Mouse (Mus musculus) CD4-positive, CD25-positive, alpha-beta regulatory T cell, adult 4 months (primary cell): ENCODE results near the gene Cyfip2. TPM values are rescaled to one million over a fixed set of nuclear protein-coding genes. Genes with fewer than 3 reads are reported as not detected.

Experiments
- ATAC-seq: one replicate; pipeline ENCODE4 v1.8.0; 2017
- polyA plus RNA-seq, 2 experiments: library from polyadenylated mRNA; unstranded; fragments of 100-300 nt; shearing (Covaris generic); gene quantifications; one replicate each; pipeline ENCODE4 v1.2.1; 2017

Cyfip2 gene
- polyA plus RNA-seq, 2 experiments from 2014 or later, result 62.3 to 90.1 TPM

DNA sequence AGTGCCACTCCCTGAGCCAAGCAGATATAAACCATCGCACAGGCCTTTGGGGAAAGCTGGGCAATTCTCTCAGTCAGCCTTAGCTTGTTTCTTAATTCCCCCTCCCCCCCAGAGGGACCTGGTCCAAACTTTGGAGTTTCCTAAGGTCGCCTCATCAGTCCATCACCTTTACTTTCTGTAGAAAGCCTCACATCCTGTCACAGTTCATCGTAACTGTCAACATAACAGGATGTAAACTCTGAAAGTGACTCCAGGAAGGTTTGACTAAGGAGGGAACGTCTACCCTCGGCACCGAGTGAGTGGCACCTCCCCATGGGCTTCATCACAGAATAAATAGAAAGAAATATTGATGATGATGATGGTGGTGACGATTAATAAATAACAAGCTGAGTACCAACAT is 4.9 kb downstream of the Cyfip2 start:
- peak; percentile 59 for ATAC-seq

DNA sequence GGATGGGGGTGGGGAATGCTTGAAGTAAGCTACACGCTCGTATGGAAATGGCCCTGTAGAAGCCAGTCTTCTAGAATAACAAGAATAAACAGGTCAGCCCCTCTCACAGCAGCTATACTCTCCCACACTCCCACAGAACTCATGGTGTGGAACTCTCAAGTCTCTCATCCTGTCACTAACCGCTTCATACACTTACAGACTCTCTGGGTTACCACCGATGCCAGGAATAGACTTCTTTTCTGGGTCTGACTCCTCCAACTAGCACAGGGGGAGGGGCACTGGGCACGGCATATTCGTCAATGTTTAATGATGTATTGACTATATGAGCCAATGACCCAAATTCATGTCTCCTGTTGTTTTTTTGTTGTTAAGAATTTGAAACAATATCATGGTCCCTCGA is 5.9 kb downstream of the Cyfip2 start:
- no peak for ATAC-seq

DNA sequence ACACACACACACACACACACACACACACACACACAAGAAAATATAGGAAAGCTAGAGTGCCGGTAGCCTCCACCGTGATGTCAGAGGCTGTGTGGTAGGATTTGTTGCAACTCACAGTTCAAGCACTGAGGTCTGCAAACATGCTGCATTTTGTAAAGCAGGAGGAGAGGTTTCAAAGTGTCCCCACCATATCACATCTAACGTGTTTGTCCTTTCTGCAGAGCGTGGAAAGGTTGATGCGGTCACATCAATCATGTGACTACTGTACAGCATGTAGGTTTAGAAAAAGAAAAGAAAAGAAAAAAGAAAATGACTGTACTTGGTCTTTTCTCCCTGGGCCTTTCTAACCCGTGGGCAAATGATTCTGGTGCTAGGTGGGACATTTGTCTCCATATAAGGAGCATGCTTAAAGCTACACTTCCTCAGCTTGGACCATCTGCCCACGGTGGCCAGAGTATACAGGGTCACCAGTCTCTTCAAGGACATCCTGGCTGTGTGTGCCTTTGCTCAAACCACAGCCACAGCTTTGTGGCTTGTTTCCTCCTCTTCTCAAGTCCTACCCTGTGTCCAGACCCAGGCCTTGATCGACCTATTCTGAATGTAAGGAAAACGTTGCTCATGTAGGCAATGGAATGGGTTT is 6.7 kb downstream of the Cyfip2 start:
- no peak for ATAC-seq

DNA sequence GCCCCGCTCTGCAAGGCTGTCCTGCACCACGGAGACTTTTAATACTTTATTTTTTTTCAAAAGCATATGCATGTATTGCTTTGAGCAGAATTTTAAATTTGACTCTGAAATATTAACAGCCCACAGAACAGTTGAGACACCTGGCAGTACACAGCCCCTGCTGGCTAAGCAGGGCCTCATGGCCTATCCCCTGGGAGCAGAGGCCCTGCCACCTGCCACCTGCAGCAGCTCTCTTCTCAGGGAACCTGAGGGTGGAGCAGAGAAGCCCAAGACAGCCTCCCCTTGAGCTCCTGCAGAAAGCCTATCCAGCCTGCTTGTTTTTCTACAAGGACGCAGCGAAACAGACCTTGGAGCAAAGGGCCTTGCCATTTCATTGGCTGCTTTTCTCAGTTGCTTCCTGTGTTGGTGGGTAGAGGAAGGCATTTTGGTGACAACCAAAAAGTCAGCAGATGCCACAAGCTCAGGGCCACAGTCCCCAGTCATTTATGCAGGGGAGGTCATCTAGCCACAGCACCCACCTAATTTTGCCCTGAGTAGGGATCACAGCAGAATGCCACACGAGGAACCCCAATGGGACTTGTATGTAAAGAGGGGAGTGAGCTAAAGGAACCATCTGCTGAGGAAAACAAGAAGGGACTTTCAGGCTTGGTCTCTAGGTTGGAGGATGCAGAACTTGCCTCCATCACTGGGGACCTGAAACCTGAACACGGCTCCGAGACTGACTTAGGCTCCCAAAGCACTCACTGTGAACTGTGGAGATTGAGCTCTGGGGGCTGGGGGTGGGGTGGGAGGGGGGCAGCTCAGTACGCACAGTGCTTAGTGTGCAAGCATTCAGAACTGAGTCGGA is 7.6 kb downstream of the Cyfip2 start:
- peak; percentile 31 for ATAC-seq

DNA sequence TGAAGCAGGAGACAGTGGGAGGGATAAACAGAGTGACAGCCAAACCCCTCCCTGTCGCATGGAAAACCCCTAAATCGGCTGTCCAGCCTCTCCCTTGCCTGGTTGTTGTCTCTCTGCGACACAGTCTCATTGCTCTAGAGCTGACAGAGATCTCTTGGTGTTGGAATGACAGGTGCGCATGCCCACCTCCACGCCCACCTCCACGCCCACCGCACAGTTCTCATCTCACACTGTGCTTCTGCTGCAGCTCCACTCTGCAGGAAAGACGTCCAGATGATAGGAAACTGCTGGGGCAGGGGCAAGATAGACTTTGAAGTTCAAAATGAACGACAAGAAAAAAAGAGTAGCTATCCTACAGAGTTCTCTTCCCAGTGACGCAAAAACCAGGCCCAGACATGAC is 8.6 kb downstream of the Cyfip2 start:
- no peak for ATAC-seq

DNA sequence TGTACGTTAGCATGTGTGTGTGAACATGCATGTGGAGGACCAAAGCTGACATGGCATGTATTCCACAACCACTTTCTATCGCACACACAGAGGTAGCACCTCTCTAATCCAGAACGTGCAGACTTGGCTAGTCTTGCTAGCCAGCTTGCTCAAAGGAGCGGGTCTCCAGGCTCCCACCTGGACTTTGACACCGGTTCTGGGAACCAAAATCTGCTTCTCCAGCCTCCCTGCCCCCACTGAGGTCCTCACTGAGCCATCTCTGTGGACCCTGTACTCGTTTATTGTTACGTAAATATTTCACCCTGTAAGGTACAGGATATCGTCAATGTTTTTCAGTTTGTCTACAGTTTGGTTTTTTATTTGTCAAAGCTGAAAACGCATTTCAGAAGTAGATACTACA is 10.2 kb downstream of the Cyfip2 start:
- ATAC-seq, result no peak

DNA sequence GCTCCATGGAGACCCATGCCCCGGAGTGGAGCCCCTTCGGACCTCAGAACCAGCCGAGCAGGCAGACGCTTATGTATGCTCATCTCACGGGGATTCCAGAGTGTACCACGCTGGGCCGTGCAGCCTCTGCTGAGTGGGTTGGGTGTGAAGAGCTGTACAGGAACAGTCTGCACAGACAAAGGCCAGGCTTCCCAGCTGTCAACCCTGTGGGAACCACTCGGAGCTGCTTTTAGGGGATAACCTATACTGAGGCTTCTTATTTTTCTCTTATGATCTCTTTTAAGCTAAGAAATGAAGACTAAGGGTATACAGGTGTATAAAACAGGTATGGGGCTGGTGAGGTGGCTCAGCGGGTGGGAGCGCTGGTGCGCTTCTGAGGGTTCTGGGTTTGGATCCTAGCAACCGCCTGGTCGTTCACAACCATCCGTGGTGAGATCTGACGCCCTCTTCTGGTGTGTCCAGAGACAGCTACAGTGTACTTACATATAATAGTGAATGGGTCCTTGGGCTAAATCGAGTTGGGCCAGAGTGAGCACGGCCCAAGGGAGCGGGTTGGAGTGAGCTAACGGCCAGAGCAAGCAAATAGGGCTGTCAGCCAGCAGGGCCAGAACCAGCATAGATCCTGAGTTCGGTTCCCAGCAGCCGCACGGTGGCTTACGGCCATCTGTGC is 10.9 kb downstream of the Cyfip2 start:
- no peak for ATAC-seq

DNA sequence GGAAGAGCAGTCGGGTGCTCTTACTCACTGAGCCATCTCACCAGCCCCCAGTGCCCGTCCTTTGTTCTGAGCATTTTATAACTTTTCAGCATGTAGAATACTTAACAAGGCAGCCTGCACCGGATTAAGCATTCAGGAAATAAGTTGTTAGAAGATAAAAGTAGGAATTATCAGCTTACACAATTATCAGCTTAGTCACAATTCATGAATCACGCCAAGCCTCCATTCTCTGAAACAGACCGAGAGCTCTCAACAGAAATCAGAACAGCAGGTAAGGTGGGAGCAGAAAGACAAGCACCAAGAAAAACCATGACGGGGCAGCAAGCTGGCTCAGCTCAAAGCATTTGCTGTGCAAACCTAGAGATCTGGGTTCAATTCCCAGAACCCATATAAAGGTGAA is 12.8 kb downstream of the Cyfip2 start:
- no peak for ATAC-seq

DNA sequence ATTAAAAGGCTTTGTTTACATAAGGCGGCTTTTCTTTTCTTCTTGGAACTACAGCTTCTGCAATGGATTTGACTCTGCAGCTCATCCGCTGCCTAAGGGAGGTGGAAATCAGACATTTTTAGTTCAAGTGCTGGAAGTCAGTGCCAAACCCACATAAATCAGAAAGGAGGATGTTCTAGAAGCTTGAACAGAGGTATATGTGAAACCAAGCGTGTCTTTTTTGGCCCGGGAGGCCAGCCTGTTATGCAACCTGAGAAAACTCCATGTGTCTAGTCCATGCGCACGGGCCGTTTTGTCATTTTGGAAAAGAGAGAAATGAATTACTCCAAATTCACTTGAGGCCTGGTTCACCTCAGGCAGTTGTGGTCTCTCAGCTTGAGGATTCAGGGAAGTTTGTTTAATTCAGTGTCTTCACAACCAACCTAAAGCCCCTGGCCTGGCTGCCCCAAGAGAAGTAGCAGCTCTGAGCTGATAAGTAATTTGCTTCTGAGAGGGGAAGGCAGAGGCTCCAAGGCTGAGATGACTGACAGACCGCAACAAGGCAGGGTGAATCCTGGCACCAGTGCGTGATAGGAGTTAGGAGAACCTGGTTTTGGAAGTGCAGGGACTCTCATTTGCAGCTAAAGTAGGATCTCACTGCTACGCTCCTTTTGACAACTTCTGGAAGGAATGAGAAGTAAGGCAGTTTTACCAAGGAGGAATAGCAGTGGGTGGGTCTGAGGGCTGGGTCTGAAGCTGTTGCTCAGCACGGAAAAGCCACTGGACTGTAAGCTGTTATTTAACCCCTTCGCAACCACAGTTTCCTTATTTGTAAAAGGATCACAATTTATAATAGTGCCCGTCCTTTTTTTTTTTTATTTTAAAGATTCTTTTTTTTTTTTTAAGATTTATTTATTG is 13.5 kb downstream of the Cyfip2 start:
- ATAC-seq, result no peak

DNA sequence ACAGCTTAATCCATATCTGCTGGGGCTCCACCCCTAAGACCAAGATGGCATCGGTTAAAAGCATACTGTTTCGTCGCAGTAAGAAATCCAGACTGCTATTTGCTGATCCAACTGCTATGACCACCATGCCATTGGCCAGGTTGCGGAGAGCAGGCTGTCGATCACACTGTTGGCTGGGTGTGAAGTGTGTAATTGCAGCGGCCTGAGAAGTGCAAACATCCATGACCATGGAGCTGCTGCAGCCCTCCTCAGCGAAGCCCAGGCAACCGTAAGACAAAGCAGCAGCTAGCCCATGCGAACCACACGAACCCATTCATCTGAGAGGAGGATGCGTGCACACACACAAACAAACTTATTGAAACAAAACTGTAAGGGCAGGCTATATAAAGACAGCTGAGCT is 18.3 kb downstream of the Cyfip2 start:
- ATAC-seq, result no peak

DNA sequence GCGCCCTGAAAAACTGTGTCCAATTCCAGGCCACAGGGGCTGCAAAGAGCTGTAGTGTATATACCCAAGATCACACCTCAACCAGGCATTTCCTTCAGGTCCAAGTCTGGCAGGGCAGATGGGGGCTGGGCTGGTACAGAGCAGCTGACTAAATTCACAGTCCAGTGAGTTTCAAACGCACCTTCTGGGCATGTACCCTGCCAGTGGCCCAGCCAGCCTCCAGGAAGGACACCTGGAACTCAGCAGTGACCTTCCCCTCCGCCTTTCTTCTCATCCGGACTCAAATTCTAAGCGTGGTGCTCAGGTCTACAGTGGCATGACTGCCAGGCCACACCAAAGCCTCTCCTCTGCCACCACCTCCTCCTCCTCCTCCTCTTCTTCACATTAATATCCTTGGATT is 19.2 kb downstream of the Cyfip2 start:
- no peak for ATAC-seq

DNA sequence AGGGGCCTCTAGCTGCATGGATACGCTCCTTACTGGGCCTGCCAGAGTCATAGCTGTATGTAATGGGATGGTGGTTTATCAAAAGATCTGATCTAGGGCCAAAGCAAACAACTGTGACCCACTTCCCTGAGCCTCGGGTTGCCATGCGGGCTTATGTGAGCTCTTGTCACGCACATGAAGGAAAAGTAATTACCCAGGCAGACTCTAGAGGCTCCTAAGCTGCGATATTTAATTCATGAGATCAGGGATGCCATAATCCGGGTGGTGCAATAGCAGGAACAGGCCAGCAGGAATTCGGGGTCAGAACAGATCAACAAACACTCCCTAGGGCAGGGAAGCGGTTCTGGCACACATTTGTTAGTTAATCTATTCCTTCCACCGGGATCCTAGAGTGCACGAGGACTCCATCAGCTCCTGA is 21.7 kb downstream of the Cyfip2 start:
- no peak for ATAC-seq

DNA sequence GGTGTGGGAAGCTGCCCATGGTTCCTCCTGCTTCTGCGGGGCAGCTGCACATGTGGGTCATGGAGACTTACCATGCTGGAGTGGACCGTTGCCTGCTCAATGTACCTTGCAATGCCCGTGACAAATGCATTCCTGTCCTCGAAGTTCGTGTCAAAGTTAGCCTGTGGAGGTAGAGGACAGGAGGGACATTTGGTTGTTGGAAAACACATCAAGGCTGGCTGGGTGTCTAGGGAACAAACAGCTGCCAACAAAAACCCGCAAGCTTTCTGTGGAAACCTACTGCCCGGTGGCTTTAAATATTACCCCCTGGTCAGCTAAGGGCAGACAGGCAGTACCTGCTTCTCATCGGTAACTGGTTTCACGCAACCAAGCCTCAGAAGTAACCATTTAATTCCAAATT is 23.1 kb downstream of the Cyfip2 start:
- no peak for ATAC-seq

DNA sequence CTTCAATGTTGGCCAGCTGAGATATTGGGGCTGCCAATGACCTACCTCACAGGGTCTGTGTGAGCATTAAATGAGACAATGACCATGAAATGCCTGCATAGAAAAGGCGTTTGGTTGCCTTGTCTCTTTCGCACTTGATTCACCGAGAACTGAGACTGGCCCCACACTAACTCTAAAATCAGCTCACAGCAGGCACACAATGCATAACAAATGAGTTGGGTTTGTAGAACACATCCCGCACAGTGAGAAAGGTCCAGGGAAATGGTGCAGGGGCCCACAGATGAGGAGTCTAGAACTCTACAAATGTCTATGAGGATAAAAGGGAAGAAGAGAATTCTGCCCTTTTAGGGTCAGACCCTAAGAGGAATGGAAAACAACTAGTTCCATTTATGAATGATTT is 23.6 kb downstream of the Cyfip2 start:
- ATAC-seq, result no peak

DNA sequence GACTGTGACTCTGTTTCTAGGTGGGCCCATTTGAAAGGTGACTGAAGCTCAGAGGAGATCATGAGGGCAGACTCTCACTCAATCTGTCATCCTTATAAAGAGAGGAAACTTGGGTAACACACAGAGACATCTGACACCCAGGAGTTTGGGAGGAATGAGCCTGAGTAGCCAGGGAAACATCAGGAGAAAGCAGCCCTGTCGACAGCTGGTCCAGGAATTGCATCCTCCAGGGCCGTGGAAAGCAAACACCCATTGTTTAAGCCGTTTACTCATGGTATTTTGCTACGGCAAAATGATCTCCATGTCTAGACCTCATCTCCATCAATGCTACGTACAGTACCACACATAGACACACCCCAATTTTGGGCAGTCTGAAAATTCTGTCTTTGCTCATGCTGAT is 24.6 kb downstream of the Cyfip2 start:
- ATAC-seq, result no peak

DNA sequence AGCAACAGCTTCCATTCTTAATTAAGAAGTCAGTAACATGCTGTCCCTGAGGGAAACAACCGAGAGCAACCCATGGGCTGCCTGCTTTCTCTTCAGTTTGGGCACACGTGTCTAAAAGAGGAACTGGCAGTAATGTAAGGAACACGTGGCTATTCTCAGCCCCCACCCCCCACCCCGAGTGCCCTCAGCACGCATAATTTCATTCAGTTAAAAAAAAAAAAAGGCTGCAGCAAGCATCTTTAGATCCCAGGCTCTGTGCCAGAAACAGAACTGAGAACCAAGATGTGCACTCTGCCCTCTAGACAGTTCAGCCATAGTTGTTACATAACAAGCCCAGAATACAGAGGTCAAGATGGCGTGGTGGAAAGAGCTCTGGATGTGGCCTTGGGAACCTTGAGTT is 25.9 kb downstream of the Cyfip2 start:
- ATAC-seq, result no peak

DNA sequence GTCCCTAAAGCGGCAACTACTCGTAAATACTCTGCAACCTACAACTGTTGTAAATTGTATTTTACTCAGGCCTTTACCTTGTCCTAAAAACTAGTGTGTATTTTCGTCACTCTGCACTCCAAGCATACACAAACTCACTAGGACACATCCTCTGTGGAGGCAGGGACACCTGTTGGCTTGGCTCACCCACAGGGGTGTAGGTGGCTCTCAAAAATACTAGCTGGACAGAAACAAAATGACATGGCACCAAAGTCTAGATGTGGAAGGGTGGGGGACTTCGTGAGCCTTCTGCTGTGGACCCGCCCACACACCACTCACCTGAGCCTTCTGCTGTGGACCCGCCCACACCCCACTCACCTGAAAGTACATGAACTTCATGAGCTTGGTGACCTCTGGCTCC is 28.9 kb downstream of the Cyfip2 start:
- no peak for ATAC-seq

DNA sequence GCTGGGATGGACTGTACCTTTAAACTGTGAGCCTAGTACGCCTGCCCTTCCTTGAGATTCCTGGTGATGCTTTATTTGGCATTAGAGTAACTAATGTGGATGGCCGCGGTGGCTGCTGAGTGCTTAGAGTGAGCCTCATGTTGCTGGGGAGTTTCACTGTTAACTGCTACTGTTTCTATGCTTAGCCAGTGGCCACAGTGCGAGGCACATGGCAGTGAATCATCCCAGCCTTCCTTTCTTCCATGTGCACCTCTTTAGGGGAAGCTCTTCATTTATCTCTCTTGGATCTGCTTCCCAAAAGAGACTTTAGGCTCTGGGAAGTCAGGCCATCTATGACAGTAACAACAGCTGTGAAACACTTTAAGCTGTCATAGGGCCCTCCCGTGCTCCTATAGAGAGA is 30.0 kb downstream of the Cyfip2 start:
- no peak for ATAC-seq

DNA sequence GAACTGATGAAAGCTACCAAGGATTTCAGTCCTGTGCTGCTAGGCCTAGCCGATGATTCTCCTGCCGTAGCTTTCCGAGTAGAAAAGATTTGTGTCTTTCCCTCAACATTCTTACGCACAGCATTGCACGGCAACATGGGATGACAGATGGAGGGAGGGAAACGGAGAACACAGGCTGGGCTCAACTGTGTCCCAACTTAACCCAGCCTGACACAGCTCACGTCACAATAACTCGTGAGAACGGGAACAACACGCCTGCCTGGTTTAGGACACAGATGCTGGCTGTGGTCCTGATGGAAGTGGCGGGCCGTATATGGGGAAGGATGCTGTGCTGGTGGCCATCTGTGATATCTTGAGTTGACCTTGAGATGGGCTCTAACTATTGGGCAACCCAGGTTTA is 34.0 kb downstream of the Cyfip2 start:
- ATAC-seq, result no peak

DNA sequence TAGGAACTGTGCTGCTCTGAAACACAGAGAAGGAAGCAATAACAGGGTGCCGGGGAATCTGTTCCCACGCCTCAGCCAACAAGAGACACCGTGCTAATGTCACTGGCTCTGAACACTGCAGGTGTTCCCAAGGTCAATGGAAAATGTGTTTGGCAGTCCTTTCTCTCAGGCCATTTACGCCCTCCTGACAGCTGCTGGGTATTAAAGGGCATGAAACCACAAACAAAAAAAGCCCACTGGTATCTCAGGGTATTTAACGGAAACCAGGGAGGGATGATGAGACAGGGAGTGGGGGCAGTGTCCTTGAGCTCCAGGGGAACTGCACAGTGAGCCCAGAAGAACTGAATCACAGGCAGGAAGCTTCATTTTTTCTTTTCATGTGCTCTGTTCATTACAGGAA is 34.5 kb downstream of the Cyfip2 start:
- ATAC-seq, result no peak

DNA sequence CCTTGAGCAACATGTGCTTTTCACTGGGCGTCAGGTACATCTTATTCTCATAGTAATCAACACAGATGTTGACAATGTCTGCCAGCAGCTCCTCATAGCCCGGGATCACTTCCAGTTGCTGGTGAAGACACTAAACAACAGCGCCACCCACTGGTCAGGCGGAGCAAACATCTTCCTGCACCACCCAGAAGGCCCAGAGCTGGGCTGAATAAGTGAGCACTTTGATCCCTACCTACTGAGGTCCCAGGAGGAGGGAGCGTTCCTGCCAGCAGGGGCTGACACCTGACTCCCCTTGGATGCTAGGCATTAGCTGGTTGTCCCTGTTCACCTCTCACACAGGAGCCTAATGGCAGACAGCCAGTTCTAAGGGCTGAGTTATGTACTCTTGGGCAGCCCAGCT is 35.9 kb downstream of the Cyfip2 start:
- ATAC-seq, result no peak

DNA sequence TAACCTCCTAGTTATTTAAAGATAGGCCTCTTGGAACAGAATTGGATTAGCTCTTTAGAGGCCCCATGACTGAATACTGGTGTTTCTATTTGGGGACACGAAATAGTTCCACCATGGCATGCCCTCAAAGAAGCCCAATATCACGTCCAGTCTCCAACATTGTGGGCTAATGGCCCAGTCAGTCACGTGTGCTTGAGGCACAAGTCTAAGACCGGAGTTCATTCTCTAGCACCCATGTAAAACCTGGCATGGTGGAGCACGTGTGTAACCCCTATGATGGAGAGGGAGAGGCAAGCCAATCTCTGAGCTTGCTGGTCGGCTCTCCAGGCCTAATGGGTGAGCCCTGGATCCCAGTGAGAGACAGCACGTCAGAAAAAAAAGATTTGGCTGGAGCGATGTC is 36.5 kb downstream of the Cyfip2 start:
- no peak for ATAC-seq

DNA sequence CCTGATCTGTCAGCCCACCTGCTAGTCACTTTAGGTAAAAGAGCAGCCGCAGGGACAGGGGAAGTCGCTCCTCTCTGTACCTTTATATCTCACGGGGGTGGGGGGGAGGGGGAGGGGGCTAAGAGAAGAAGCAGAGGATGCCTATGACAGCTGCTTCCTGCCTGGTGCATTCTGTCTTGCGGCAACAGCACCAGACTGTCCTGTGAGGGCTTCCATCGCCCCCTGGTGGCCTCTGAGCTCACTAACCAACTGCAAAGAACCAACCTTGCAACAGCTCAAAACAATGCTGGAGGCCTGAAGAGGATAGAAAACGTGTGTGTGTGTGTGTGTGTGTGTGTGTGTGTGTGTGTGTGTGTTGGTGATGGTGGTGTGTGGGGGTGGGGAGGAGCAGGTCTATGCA is 37.4 kb downstream of the Cyfip2 start:
- peak; percentile 96 for ATAC-seq
